Mouse (Mus musculus): Measurements from ENCODE around the gene Kpna2. TPM values are rescaled to one million over a fixed set of nuclear protein-coding genes. Genes with fewer than 3 reads are reported as not detected.

The Kpna2 gene
- polyA plus RNA-seq, 1 experiment from 2014 or later = 547 TPM

DNA sequence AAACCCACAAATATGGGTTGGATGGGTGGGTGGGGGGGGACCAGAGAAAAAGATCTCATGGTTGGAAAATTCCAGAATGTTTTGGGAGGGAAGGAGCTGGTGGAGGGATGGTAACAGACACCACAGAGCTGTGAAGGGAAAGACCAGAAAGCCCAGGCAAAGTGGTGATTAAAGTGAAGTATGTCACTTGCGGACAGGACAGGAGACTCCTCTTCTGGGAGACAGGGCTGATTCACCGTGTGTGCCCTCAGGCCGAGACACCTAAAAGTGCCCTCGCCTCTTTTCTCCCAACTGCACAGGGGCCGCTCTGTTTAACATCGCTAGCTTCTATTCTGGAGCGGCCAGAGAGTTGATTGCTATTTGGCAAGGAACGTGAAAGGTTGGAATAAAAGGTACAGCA, 44.8 kb downstream of the Kpna2 start:
- no peak overlapping the region for H3K4me3 ChIP-seq
- no peak overlapping the region for H3K9ac ChIP-seq
- H3K27ac ChIP-seq = no peak overlapping the region
- H3K9me3 ChIP-seq = no peaks in the 10 kb centered on the region
- H3K4me1 ChIP-seq = peaks cover 12% of the 10 kb centered on the region; the same call in 1 of the 2 replicates
- H3K27me3 ChIP-seq = no peaks in the 10 kb centered on the region
- H3K4me2 ChIP-seq = no peak overlapping the region
- 69% methylated on average over 8 of the region's 8 CpGs for whole genome bisulfite sequencing
- no peak for ATAC-seq (ENCODE audit: borderline replicate concordance, extremely low read depth, low FRiP score, low TSS enrichment)
- H3K36me3 ChIP-seq = no peaks in the 10 kb centered on the region

GRCm38 (mm10) chr11:106954116-106954515, 45.2 kb downstream of the Kpna2 start:
- H3K4me2 ChIP-seq = no peak overlapping the region

More at GRCm38 (mm10) chr11:106954116-106954515, 45.2 kb downstream of the Kpna2 start:
- no peak overlapping the region for H3K27ac ChIP-seq
- H3K9ac ChIP-seq = no peak overlapping the region
- H3K36me3 ChIP-seq = no peaks in the 10 kb centered on the region
- no peaks in the 10 kb centered on the region for H3K27me3 ChIP-seq
- no peak for ATAC-seq (ENCODE audit: borderline replicate concordance, extremely low read depth, low FRiP score, low TSS enrichment)
- peaks cover 12% of the 10 kb centered on the region; the same call in 1 of the 2 replicates for H3K4me1 ChIP-seq
- 59% methylated on average over 9 of the region's 9 CpGs for WGBS
- no peaks in the 10 kb centered on the region for H3K9me3 ChIP-seq
- no peak overlapping the region for H3K4me3 ChIP-seq

Other genes with a start within 250 kb of the Kpna2 start
- 109 and 117 TPM in 2 replicates for gene Pecam1, start 248.9 kb downstream of the Kpna2 start, polyA plus RNA-seq (2015; fragmentation: Nextera tagmentation; extraction: Ambion mirVana)
- 1.5 and 2.4 TPM in 2 replicates for gene Milr1, start 248.3 kb downstream of the Kpna2 start, polyA plus RNA-seq (2015; fragmentation: Nextera tagmentation; extraction: Ambion mirVana)
- 10.1 and 11.2 TPM in 2 replicates for gene Polg2, start 220.0 kb downstream of the Kpna2 start, polyA plus RNA-seq (2015; fragmentation: Nextera tagmentation; extraction: Ambion mirVana)
- gene Ddx5, start 210.4 kb downstream of the Kpna2 start, polyA plus RNA-seq (2015; fragmentation: Nextera tagmentation; extraction: Ambion mirVana) = 357 and 378 TPM in 2 replicates
- 18.3 and 21.7 TPM in 2 replicates for gene Cep95, start 210.3 kb downstream of the Kpna2 start, polyA plus RNA-seq (2015; fragmentation: Nextera tagmentation; extraction: Ambion mirVana)
- gene Smurf2, start 78.8 kb downstream of the Kpna2 start, polyA plus RNA-seq (2015; fragmentation: Nextera tagmentation; extraction: Ambion mirVana) = 16.1 and 16.5 TPM in 2 replicates
- gene 1810010H24Rik, start 26.1 kb upstream of the Kpna2 start, polyA plus RNA-seq (2015; fragmentation: Nextera tagmentation; extraction: Ambion mirVana) = 8.8 and 10.0 TPM in 2 replicates
- 28.6 and 30.1 TPM in 2 replicates for gene Bptf, start 132.6 kb upstream of the Kpna2 start, polyA plus RNA-seq (2015; fragmentation: Nextera tagmentation; extraction: Ambion mirVana)
- gene Nol11, start 189.8 kb upstream of the Kpna2 start, polyA plus RNA-seq (2015; fragmentation: Nextera tagmentation; extraction: Ambion mirVana) = 55.6 and 57.2 TPM in 2 replicates